Mouse (Mus musculus) CH12.LX (cell line): ENCODE measurements around the gene Cela3a. TPM values are rescaled to one million over a fixed set of nuclear protein-coding genes. Genes with fewer than 3 reads are reported as not detected.

Source experiments
- DNase-seq: peaks from one replicate; pipeline ENCODE4 v3.0.0-alpha.2; 2013; ENCODE audit errors: extremely low read depth
- H3K27ac ChIP-seq: 2 replicates; pipeline ENCODE4 v1.5.1; 2012; ENCODE audit warnings: low read depth, mild to moderate bottlenecking, control low read depth, moderate library complexity; ENCODE audit not compliant: insufficient read depth
- H3K27me3 ChIP-seq: replicated peaks from 2 replicates; pipeline ENCODE3; 2012; ENCODE audit warnings: inconsistent platforms
- H3K36me3 ChIP-seq, 2 experiments: replicated peaks in 1 of 2; 2 replicates each; pipeline versions ENCODE3 to v1.6.1; 2012; ENCODE audit warnings: inconsistent platforms in 1 of 2, low read length in 1 of 2, mild to moderate bottlenecking in 1 of 2, mixed read lengths in 1 of 2, moderate library complexity in 1 of 2; ENCODE audit not compliant: control insufficient read depth in 1 of 2, insufficient read depth in 1 of 2
- H3K4me1 ChIP-seq, 2 experiments: 2 replicates each; pipeline ENCODE4 v1.6.1; 2012; ENCODE audit warnings: inconsistent platforms in 1 of 2, moderate library complexity in 1 of 2; ENCODE audit not compliant: insufficient read depth in 2 of 2, control insufficient read depth in 1 of 2
- H3K4me2 ChIP-seq: 2 replicates; pipeline ENCODE4 v1.6.1; 2012; ENCODE audit warnings: low read depth, mild to moderate bottlenecking, control low read depth; ENCODE audit not compliant: poor library complexity, insufficient read depth, severe bottlenecking
- H3K4me3 ChIP-seq, 3 experiments: fragments of 150-350 bp in 1 of 3; sonication (generic) in 1 of 3; replicated peaks in 1 of 3; 2 replicates each; pipeline versions ENCODE3 to v1.5.1; 2011 to 2012; ENCODE audit warnings: low read depth in 2 of 3, low read length in 2 of 3, mild to moderate bottlenecking in 2 of 3, moderate library complexity in 2 of 3, control low read depth in 1 of 3, improper control_type of control experiment in 1 of 3, inconsistent platforms in 1 of 3, mixed read lengths in 1 of 3; ENCODE audit not compliant: poor library complexity in 1 of 3
- H3K79me2 ChIP-seq: replicated peaks from 2 replicates; pipeline ENCODE4 v1.6.1; 2012; ENCODE audit warnings: mild to moderate bottlenecking, moderate library complexity; ENCODE audit not compliant: control insufficient read depth, poor library complexity, insufficient read depth, severe bottlenecking; ENCODE audit errors: extremely low read depth
- H3K9ac ChIP-seq: 2 replicates; pipeline ENCODE4 v1.6.1; 2012; ENCODE audit warnings: low read depth, mild to moderate bottlenecking, control low read depth, moderate library complexity; ENCODE audit not compliant: insufficient read depth
- H3K9me3 ChIP-seq: replicated peaks from 2 replicates; pipeline ENCODE3; 2012; ENCODE audit warnings: low read length, inconsistent platforms, mixed read lengths
- BHLHE40 ChIP-seq: IDR thresholded peaks from 2 replicates; pipeline ENCODE4 v1.6.1; 2011; ENCODE audit warnings: mild to moderate bottlenecking, low read depth, low read length, improper control_type of control experiment
- E2F4 ChIP-seq: IDR thresholded peaks from 2 replicates; pipeline ENCODE4 v1.6.1; 2011; ENCODE audit warnings: low read depth, low read length, improper control_type of control experiment; ENCODE audit not compliant: insufficient replicate concordance
- ELF1 ChIP-seq: IDR thresholded peaks from 2 replicates; pipeline ENCODE4 v1.6.1; 2014; ENCODE audit warnings: low read depth, mild to moderate bottlenecking, inconsistent platforms, low read length, improper control_type of control experiment
- EP300 ChIP-seq: IDR thresholded peaks from 2 replicates; pipeline ENCODE4 v1.6.1; 2011; ENCODE audit warnings: low read length, improper control_type of control experiment
- ETS1 ChIP-seq: conservative IDR thresholded peaks from 2 replicates; pipeline ENCODE4 v1.6.1; 2012; ENCODE audit warnings: low read depth, mild to moderate bottlenecking, inconsistent platforms, low read length, improper control_type of control experiment, moderate library complexity
- GABPA ChIP-seq: IDR thresholded peaks from 2 replicates; pipeline ENCODE4 v1.6.1; 2012; ENCODE audit warnings: low read depth, low read length, improper control_type of control experiment, inconsistent platforms; ENCODE audit not compliant: insufficient replicate concordance
- IRF4 ChIP-seq: IDR thresholded peaks from 2 replicates; pipeline ENCODE4 v1.6.1; 2014; ENCODE audit warnings: low read depth, mild to moderate bottlenecking, inconsistent platforms, low read length, improper control_type of control experiment
- JUN ChIP-seq: IDR thresholded peaks from 2 replicates; pipeline ENCODE4 v1.6.1; 2011; ENCODE audit warnings: low read depth, mild to moderate bottlenecking, low read length, improper control_type of control experiment, moderate library complexity; ENCODE audit not compliant: insufficient read depth
- JUND ChIP-seq: conservative IDR thresholded peaks from 2 replicates; pipeline ENCODE4 v1.6.1; 2011; ENCODE audit warnings: low read depth, low read length, improper control_type of control experiment
- KAT2A ChIP-seq: IDR thresholded peaks from 2 replicates; pipeline ENCODE4 v1.6.1; 2012; ENCODE audit warnings: low read length, improper control_type of control experiment, inconsistent platforms; ENCODE audit not compliant: insufficient replicate concordance
- MAX ChIP-seq: IDR thresholded peaks from 2 replicates; pipeline ENCODE4 v1.6.1; 2011; ENCODE audit warnings: low read length, improper control_type of control experiment
- MAZ ChIP-seq: IDR thresholded peaks from 2 replicates; pipeline ENCODE4 v1.6.1; 2012; ENCODE audit warnings: low read depth, mild to moderate bottlenecking, inconsistent platforms, low read length, improper control_type of control experiment, moderate library complexity
- MXI1 ChIP-seq: IDR thresholded peaks from 2 replicates; pipeline ENCODE4 v1.6.1; 2011; ENCODE audit warnings: mild to moderate bottlenecking, low read depth, low read length, improper control_type of control experiment
- MYC ChIP-seq: IDR thresholded peaks from 2 replicates; pipeline ENCODE4 v1.6.1; 2011; ENCODE audit warnings: low read depth, mild to moderate bottlenecking, improper control_type of control experiment, low read length
- NELFE ChIP-seq: IDR thresholded peaks from 2 replicates; pipeline ENCODE4 v1.6.1; 2011; ENCODE audit warnings: low read depth, low read length, improper control_type of control experiment
- NRF1 ChIP-seq: IDR thresholded peaks from 2 replicates; pipeline ENCODE4 v1.6.1; 2014; ENCODE audit warnings: low read depth, mild to moderate bottlenecking, inconsistent platforms, low read length, improper control_type of control experiment, moderate library complexity
- POLR2A ChIP-seq: IDR thresholded peaks from 2 replicates; pipeline ENCODE4 v1.6.1; 2011; ENCODE audit warnings: low read depth, mild to moderate bottlenecking, improper control_type of control experiment, low read length
- POLR2AphosphoS2 ChIP-seq: IDR thresholded peaks from 2 replicates; pipeline ENCODE4 v1.6.1; 2011; ENCODE audit warnings: low read depth, low read length, improper control_type of control experiment
- RAD21 ChIP-seq: IDR thresholded peaks from 2 replicates; pipeline ENCODE4 v1.6.1; 2011; ENCODE audit warnings: low read depth, mild to moderate bottlenecking, low read length, improper control_type of control experiment, moderate library complexity
- RCOR1 ChIP-seq: conservative IDR thresholded peaks from 2 replicates; pipeline ENCODE4 v1.6.1; 2012; ENCODE audit warnings: low read depth, mild to moderate bottlenecking, inconsistent platforms, low read length, improper control_type of control experiment
- SIN3A ChIP-seq: IDR thresholded peaks from 2 replicates; pipeline ENCODE4 v1.6.1; 2012; ENCODE audit warnings: low read length, improper control_type of control experiment, inconsistent platforms
- SMC3 ChIP-seq: IDR thresholded peaks from 2 replicates; pipeline ENCODE4 v1.6.1; 2011; ENCODE audit warnings: low read depth, low read length, improper control_type of control experiment
- TBP ChIP-seq: conservative IDR thresholded peaks from 2 replicates; pipeline ENCODE4 v1.6.1; 2011; ENCODE audit warnings: low read depth, low read length, improper control_type of control experiment
- UBTF ChIP-seq: IDR thresholded peaks from 2 replicates; pipeline ENCODE4 v1.6.1; 2012; ENCODE audit warnings: low read depth, mild to moderate bottlenecking, inconsistent platforms, low read length, improper control_type of control experiment, moderate library complexity
- USF2 ChIP-seq: conservative IDR thresholded peaks from 2 replicates; pipeline ENCODE4 v1.6.1; 2011; ENCODE audit warnings: low read depth, low read length, improper control_type of control experiment
- ZC3H11A ChIP-seq: IDR thresholded peaks from 2 replicates; pipeline ENCODE4 v1.6.1; 2012; ENCODE audit warnings: low read depth, mild to moderate bottlenecking, inconsistent platforms, low read length, improper control_type of control experiment
- ZKSCAN1 ChIP-seq: IDR thresholded peaks from 2 replicates; pipeline ENCODE4 v1.6.1; 2012; ENCODE audit warnings: low read depth, inconsistent platforms, low read length, improper control_type of control experiment, borderline replicate concordance
- ZMIZ1 ChIP-seq: IDR thresholded peaks from 2 replicates; pipeline ENCODE4 v1.6.1; 2012; ENCODE audit warnings: low read depth, mild to moderate bottlenecking, inconsistent platforms, low read length, improper control_type of control experiment
- ZNF384 ChIP-seq: IDR thresholded peaks from 2 replicates; pipeline ENCODE4 v1.6.1; 2012; ENCODE audit warnings: low read depth, low read length, improper control_type of control experiment, inconsistent platforms
- dilution Hi-C: fragments of 300-500 bp; cut with MboI; formaldehyde crosslinking; loops from 2 replicates; pipeline ENCODE4 v1.14.3; 2020; ENCODE audit warnings: low sequenced_read_pairs; ENCODE audit not compliant: extremely low pct_unique_long_range_greater_than_20kb, extremely low pct_ligation_motif_present
- in situ Hi-C: fragments of 300-500 bp; cut with MboI; formaldehyde crosslinking; loops from 3 replicates; pipeline ENCODE4 v1.14.3; 2019; ENCODE audit warnings: low sequenced_read_pairs, low pct_ligation_motif_present, low pct_unique_long_range_greater_than_20kb, mixed read lengths
- polyA plus RNA-seq: library from polyadenylated mRNA; unstranded; fragments of >175 nt; gene quantifications from 2 replicates; pipeline ENCODE4 v1.2.1, GENCODE M21; 2012; ENCODE audit warnings: low read depth; ENCODE audit not compliant: insufficient read length
- total RNA-seq, 2 experiments: library from RNA; depleted of rRNA; stranded (reverse); fragments of 300-350 nt in 1 of 2; fragments of >200 nt in 1 of 2; gene quantifications; 2 replicates each; pipeline ENCODE4 v1.2.3; 2012 to 2014

Gene Cela3a
- total and polyA plus RNA-seq, 3 experiments: not detected

DNA sequence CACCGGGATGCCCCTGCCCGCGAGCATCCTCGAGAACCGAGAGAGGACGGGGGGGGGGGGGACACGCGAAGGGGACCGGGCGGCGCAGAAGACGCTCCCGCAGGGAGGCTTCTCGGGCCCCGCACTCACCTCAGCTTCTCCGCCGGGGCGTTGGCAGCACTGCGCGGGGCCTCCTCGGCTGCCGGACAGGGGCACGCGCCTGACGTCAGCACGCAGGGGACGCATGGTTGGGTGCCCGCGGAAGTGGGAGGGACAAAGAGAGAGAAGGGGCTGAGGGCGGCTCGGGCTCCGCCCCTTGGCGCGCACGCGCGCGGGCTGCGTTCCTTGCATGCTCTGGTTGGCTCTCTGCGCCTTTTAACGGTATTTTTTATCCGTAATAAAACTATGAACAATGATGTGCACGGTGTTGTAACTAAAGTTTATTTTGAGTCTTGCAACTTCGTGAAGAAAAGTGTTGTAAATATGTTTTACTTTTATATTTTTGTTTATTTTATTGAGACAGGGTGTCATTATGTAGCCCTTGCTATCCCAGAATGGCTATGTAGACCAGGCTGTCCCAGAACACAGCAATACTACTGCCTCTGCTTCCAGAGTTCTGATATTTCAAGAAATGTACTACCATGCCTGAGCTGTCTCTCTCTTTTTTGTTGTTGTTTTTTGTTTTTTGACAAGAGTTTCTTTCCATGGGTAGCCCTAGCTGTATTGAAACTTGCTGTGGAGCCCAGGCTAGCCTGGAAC lies 51.9 kb downstream of the Cela3a start, which contains the start of gene Cdc42 (continued):
- TF ChIP-seq TBP: 0 out of 2 replicates have a peak, but pooled peaks have one; percentile 65
- TF ChIP-seq POLR2AphosphoS2: peak; percentile 71; the same call in 1 of the 2 replicates
- TF ChIP-seq MYC: peak; percentile 87
- TF ChIP-seq RAD21: no peak
- TF ChIP-seq JUN: no peak; the same call in 1 of the 2 replicates
- no peak for TF ChIP-seq ZC3H11A
- TF ChIP-seq MAX: peak; percentile 89
- peak; percentile 95 for TF ChIP-seq NELFE
- no peak for TF ChIP-seq GABPA
- TF ChIP-seq JUND: no peak
- TF ChIP-seq IRF4: 0 out of 2 replicates have a peak, but pooled peaks have one; percentile 9
- peak; percentile 11; the same call in 1 of the 2 replicates for TF ChIP-seq ZNF384
- TF ChIP-seq POLR2A: peak; percentile 95
- no peak for TF ChIP-seq SMC3
- peak; percentile 93 for TF ChIP-seq ZMIZ1
- peak; percentile 72; the same call in 1 of the 2 replicates for TF ChIP-seq KAT2A
- TF ChIP-seq ZKSCAN1: no peak
- TF ChIP-seq E2F4: 0 out of 2 replicates have a peak, but pooled peaks have one; percentile 70
- TF ChIP-seq, all 38 proteins: peak for 24

DNA sequence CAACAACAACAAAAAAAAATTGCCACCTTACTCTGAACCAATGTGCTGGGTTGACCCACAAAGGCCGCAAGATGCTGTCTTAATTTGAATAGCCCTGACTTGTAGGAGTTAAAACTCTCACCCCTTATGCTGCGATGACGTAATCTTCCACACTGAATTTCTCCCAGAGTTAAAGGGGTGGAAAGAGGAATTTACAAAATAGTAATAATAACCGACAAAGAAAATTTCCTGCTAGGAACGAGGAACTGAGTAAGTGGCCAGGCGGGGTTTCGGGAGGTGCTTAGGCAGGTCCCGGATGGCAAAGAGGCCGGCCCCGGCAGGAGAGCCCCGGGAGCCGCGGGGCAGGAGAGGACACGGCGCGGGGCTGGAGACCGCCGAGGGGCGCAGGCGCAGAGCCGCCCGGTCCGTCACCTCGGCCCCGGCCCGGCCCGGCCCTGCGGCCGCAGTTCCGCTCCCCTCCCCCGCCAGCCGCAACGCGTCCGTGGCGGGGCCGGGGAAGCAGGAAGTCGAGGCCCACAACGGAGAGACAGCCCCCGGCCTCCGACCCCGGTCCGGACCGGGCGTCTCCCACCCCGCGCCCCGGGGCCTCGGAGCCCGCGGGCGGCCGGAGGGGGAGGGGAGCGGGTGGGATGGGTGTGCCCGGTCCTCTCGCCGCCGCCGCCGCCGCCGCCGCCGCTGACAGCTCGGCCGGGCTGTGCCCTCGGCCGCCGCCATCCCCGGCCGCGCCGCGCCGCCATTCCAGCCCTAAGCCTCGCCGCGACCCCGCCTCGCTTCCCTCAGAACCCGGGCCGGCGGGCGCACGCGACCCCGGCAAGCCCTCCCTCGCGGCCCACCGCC lies 52.7 kb downstream of the Cela3a start:
- peak; percentile 75 for DNase-seq
- peak; percentile 67; the same call in 1 of the 2 replicates for TF ChIP-seq IRF4
- TF ChIP-seq NELFE: no peak
- 0 out of 2 replicates have a peak, but pooled peaks have one; percentile 31 for TF ChIP-seq BHLHE40
- peak; percentile 89 for TF ChIP-seq NRF1
- no peak for TF ChIP-seq ZC3H11A
- TF ChIP-seq ETS1: peak; percentile 72
- no peak for TF ChIP-seq MAX
- no peak for TF ChIP-seq RCOR1
- peak; percentile 86 for TF ChIP-seq JUND
- peak; percentile 78 for TF ChIP-seq ZNF384
- no peak for TF ChIP-seq MAZ
- TF ChIP-seq ELF1: peak; percentile 58
- peak; percentile 29; the same call in 1 of the 2 replicates for TF ChIP-seq EP300
- peak; percentile 69; the same call in 1 of the 2 replicates for TF ChIP-seq MXI1
- TF ChIP-seq UBTF: no peak; the same call in 1 of the 2 replicates
- no peak for TF ChIP-seq USF2
- peak; percentile 81 for TF ChIP-seq SIN3A
- peak; percentile 79 for TF ChIP-seq JUN
- peak; percentile 28; the same call in 1 of the 2 replicates for TF ChIP-seq POLR2A
- Histone ChIP-seq H3K36me3 (peaks cover 8 to 19% of the 10 kb centered on the region in 2 experiments), H3K4me1 (peaks cover 4 to 52% of the 10 kb centered on the region in 2 experiments; a peak in 3 of 4 replicates), H3K4me3 (peak overlapping the region; percentile 79 to 98 (median 87)), H3K27me3 (peaks cover 1% of the 10 kb centered on the region), H3K79me2 (peaks cover 51% of the 10 kb centered on the region), H3K9ac (peak overlapping the region; percentile 100), H3K27ac (peak overlapping the region; percentile 93), H3K9me3 (peaks cover 2% of the 10 kb centered on the region), H3K4me2 (peak overlapping the region; percentile 97)
- in situ Hi-C loops (no loop called here), dilution Hi-C loops (no loop called here)
